Mouse (Mus musculus): Measurements from ENCODE around the gene 4930447C04Rik. TPM values are rescaled to one million over a fixed set of nuclear protein-coding genes. Genes with fewer than 3 reads are reported as not detected.

Gene 4930447C04Rik
- polyA plus RNA-seq, 2 experiments: 0.23 to 0.84 TPM

DNA sequence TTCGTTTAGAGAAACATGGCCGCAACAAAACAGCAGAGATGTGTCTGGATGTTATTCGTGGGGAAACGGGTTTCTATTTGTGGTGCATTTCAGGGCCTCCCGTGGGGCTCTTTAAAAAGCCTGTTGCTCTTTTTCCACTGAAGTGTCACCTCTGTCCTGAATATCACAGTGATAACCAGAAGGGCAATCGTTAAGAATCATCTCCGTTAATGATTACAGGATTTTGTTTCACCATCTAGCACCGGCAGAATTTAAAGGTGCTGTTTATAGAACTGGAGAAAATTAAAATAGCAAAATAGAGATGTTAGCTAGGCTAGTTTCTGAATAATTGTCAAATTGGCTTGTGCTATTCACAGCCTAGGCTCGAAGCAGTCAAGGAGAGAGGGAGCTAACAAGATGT lies 90.4 kb downstream of the 4930447C04Rik start:
- Histone ChIP-seq H3K9me3 (ENCODE audit: control insufficient read depth, low read length) (no peaks in the 10 kb centered on the region), H3K36me3 (replicated peaks; ENCODE audit: control insufficient read depth, insufficient read depth, low read depth) (no peaks in the 10 kb centered on the region), H3K4me1 (replicated peaks; ENCODE audit: control insufficient read depth in 2 of 2, insufficient read depth in 2 of 2, low read length in 1 of 2) (no peaks in the 10 kb centered on the region), H3K4me2 (ENCODE audit: low read depth) (no peak overlapping the region), H3K27me3 (ENCODE audit: control insufficient read depth, insufficient read depth, low read length) (peaks cover 21% of the 10 kb centered on the region), H3K27ac (no peak overlapping the region), H3K9ac (replicated peaks) (no peak overlapping the region), H3K4me3 (ENCODE audit: insufficient read depth in 1 of 2, low read depth in 2 of 2, low read length in 2 of 2) (no peak overlapping the region)
- no peak for ATAC-seq (ENCODE audit: insufficient read depth)
- 67% methylated on average over 9 of the region's 9 CpGs for whole genome bisulfite sequencing (ENCODE audit: insufficient replicate concordance)
- no peak for DNase-seq (ENCODE audit: low read depth in 3 of 3, low spot score in 3 of 3)
- TF ChIP-seq EP300 (IDR thresholded peaks at IDR 0.05; ENCODE audit: low read depth): no peak
- TF ChIP-seq CTCF (IDR thresholded peaks at IDR 0.05; ENCODE audit: low read depth): no peak

DNA sequence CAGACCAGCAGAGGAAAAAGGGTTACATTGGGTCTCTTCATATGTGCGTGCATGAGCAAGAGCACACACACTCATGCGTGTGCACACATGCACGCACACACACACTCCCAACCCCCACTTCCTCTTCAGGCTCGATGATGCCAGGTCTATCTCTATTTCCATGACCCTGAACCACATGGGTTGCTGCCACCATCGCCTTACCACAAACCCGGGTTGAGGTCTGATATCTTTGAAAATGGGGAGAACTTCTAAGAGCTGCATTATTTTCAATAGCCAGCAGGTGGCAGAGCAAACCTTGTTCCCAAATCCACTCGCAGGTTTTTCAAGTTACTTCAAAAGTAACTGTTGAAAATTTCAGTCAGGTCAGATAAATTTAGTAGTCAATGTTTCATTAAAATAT lies 92.8 kb downstream of the 4930447C04Rik start:
- ATAC-seq (ENCODE audit: insufficient read depth): no peak

DNA sequence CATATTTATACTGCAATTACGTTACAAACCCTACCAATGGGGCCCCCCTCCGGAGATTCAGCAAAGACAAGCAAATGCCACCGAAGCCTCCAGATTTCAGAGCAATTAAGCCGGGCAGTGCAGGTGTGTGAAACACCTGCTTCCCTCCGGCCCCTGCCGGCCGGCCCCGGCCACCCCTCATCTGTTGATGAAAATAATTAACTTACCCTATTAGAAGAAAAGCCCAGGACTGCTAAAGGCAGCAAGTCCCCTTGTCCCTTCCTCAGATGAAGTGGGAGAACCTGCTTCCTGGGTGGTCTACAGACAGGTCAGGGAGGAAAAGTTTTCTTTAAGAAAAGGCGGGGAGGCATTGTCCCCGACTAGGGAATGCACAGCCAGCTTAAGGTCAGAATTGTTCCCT lies 94.6 kb downstream of the 4930447C04Rik start:
- H3K9me3 ChIP-seq (ENCODE audit: control insufficient read depth, low read length): no peaks in the 10 kb centered on the region
- 55% methylated on average over 10 of the region's 10 CpGs for WGBS (ENCODE audit: insufficient replicate concordance)
- no peak for ATAC-seq (ENCODE audit: insufficient read depth)
- DNase-seq (ENCODE audit: low read depth in 3 of 3, low spot score in 3 of 3): no peak
- no peak overlapping the region for H3K4me2 ChIP-seq (ENCODE audit: low read depth)
- H3K4me3 ChIP-seq (ENCODE audit: insufficient read depth in 1 of 2, low read depth in 2 of 2, low read length in 2 of 2): no peak overlapping the region
- H3K36me3 ChIP-seq (replicated peaks; ENCODE audit: control insufficient read depth, insufficient read depth, low read depth): no peaks in the 10 kb centered on the region
- no peaks in the 10 kb centered on the region; the same call in 1 of the 2 replicates for H3K27me3 ChIP-seq (ENCODE audit: control insufficient read depth, insufficient read depth, low read length)
- TF ChIP-seq CTCF (IDR thresholded peaks at IDR 0.05; ENCODE audit: low read depth) (no peak), EP300 (IDR thresholded peaks at IDR 0.05; ENCODE audit: low read depth) (no peak)
- peaks cover 0 to 4% of the 10 kb centered on the region in 2 experiments; a peak in 2 of 4 replicates for H3K4me1 ChIP-seq (replicated peaks; ENCODE audit: control insufficient read depth in 2 of 2, insufficient read depth in 2 of 2, low read length in 1 of 2)
- no peak overlapping the region for H3K9ac ChIP-seq (replicated peaks)
- H3K27ac ChIP-seq: no peak overlapping the region

More for the DNA sequence above, 92.8 kb downstream of the 4930447C04Rik start:
- no peak overlapping the region for H3K9ac ChIP-seq (replicated peaks)
- no peaks in the 10 kb centered on the region for H3K9me3 ChIP-seq (ENCODE audit: control insufficient read depth, low read length)
- H3K27me3 ChIP-seq (ENCODE audit: control insufficient read depth, insufficient read depth, low read length): no peaks in the 10 kb centered on the region; the same call in 1 of the 2 replicates
- no peak overlapping the region for H3K4me2 ChIP-seq (ENCODE audit: low read depth)
- WGBS (ENCODE audit: insufficient replicate concordance): 16% methylated on average over 7 of the region's 7 CpGs
- H3K36me3 ChIP-seq (replicated peaks; ENCODE audit: control insufficient read depth, insufficient read depth, low read depth): no peaks in the 10 kb centered on the region
- peak in 2 of 3 experiments; percentile 19 to 25 for DNase-seq (ENCODE audit: low read depth in 3 of 3, low spot score in 3 of 3)
- H3K4me3 ChIP-seq (ENCODE audit: insufficient read depth in 1 of 2, low read depth in 2 of 2, low read length in 2 of 2): no peak overlapping the region
- no peak overlapping the region for H3K27ac ChIP-seq
- TF ChIP-seq EP300 (IDR thresholded peaks at IDR 0.05; ENCODE audit: low read depth): no peak
- TF ChIP-seq CTCF (IDR thresholded peaks at IDR 0.05; ENCODE audit: low read depth): peak; percentile 66
- peaks cover 0 to 4% of the 10 kb centered on the region in 2 experiments; a peak in 2 of 4 replicates for H3K4me1 ChIP-seq (replicated peaks; ENCODE audit: control insufficient read depth in 2 of 2, insufficient read depth in 2 of 2, low read length in 1 of 2)

DNA sequence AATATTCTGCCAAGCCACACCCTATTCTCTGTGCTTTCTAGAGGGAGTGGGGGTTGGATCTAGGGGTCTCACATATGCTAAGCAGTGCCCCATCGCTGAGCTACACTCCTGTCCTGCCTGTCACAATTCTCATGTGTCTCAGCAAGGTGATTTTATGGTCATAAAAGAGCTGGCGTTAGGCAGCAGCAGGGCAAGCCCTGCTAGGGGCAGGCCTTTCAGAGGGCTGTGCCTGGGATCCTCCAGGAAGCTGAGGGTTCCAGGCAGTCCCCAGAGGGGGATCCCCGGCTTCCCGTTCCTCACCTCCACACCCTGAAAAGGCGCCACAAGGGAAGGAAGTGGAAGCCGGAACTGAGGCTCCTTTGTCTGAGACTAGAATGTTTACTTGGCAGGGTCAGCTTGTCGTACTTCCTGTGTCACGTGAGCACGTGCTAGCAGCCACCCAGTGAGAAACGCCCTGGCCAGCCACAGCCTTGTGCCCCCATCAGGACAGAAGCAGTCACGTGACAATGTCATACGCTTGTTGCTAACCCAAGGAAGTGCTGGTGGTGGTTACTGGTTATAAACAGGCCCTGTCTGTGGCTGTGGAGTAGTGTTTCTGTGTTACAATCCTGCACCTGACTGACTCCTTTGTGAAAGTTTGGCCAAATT lies 96.5 kb downstream of the 4930447C04Rik start:
- peak overlapping the region in 1 of 2 experiments; percentile 26; a peak in 2 of 4 replicates for H3K4me3 ChIP-seq (ENCODE audit: insufficient read depth in 1 of 2, low read depth in 2 of 2, low read length in 2 of 2)
- DNase-seq (ENCODE audit: low read depth in 3 of 3, low spot score in 3 of 3) (peak; percentile 44 to 61 (median 55)), ATAC-seq (ENCODE audit: insufficient read depth) (peak; percentile 81)
- H3K4me2 ChIP-seq (ENCODE audit: low read depth): peak overlapping the region; percentile 18
- H3K9ac ChIP-seq (replicated peaks): no peak overlapping the region
- peaks cover 0 to 4% of the 10 kb centered on the region in 2 experiments; a peak in 2 of 4 replicates for H3K4me1 ChIP-seq (replicated peaks; ENCODE audit: control insufficient read depth in 2 of 2, insufficient read depth in 2 of 2, low read length in 1 of 2)
- TF ChIP-seq EP300 (IDR thresholded peaks at IDR 0.05; ENCODE audit: low read depth): no peak
- no peak for TF ChIP-seq CTCF (IDR thresholded peaks at IDR 0.05; ENCODE audit: low read depth)
- H3K9me3 ChIP-seq (ENCODE audit: control insufficient read depth, low read length): no peaks in the 10 kb centered on the region
- no peaks in the 10 kb centered on the region; the same call in 1 of the 2 replicates for H3K27me3 ChIP-seq (ENCODE audit: control insufficient read depth, insufficient read depth, low read length)
- 8% methylated on average over 12 of the region's 12 CpGs for WGBS (ENCODE audit: insufficient replicate concordance)
- H3K27ac ChIP-seq: no peak overlapping the region
- H3K36me3 ChIP-seq (replicated peaks; ENCODE audit: control insufficient read depth, insufficient read depth, low read depth): no peaks in the 10 kb centered on the region

DNA sequence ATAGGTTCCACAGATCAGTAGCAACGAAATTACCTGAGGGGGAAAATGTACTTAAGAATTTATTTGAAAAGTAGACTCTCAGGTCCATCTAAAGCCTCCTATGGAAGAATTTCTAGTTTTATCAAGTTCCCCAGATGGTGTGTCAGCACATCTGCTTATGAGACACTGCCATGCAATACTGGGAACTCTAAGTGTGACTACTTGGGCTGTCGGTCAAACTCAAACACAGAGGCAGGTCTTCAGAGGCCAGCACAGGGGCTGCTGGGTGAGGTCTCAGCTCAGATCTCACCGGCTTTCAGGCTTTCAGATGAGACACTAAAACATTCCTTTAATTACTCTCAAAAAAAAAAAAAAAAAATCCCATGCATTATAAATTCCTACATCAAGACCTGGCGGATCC lies 97.0 kb downstream of the 4930447C04Rik start:
- Histone ChIP-seq H3K4me3 (ENCODE audit: insufficient read depth in 1 of 2, low read depth in 2 of 2, low read length in 2 of 2) (no peak overlapping the region), H3K27me3 (ENCODE audit: control insufficient read depth, insufficient read depth, low read length) (no peaks in the 10 kb centered on the region; the same call in 1 of the 2 replicates), H3K9me3 (ENCODE audit: control insufficient read depth, low read length) (no peaks in the 10 kb centered on the region), H3K4me2 (ENCODE audit: low read depth) (peak overlapping the region; percentile 18), H3K27ac (no peak overlapping the region), H3K9ac (replicated peaks) (no peak overlapping the region), H3K36me3 (replicated peaks; ENCODE audit: control insufficient read depth, insufficient read depth, low read depth) (no peaks in the 10 kb centered on the region), H3K4me1 (replicated peaks; ENCODE audit: control insufficient read depth in 2 of 2, insufficient read depth in 2 of 2, low read length in 1 of 2) (peaks cover 0 to 4% of the 10 kb centered on the region in 2 experiments; a peak in 2 of 4 replicates)
- DNase-seq (ENCODE audit: low read depth in 3 of 3, low spot score in 3 of 3) (no peak), ATAC-seq (ENCODE audit: insufficient read depth) (no peak)
- TF ChIP-seq CTCF (IDR thresholded peaks at IDR 0.05; ENCODE audit: low read depth): no peak
- no peak for TF ChIP-seq EP300 (IDR thresholded peaks at IDR 0.05; ENCODE audit: low read depth)
- 56% methylated on average over 4 of the region's 4 CpGs for WGBS (ENCODE audit: insufficient replicate concordance)

Measured in liver, embryonic 14.5 days (tissue).